Mouse (Mus musculus) hematopoietic stem cell, adult 5-6 weeks (primary cell): ENCODE measurements around the gene 5830473C10Rik. TPM values are rescaled to one million over a fixed set of nuclear protein-coding genes. Genes with fewer than 3 reads are reported as not detected.

ENCODE experiments used
- ATAC-seq, 2 experiments: fragments of 125-278 bp in 1 of 2; replicated peaks in 1 of 2; 2 replicates each; pipeline ENCODE4 v1.8.0; 2016 to 2017; ENCODE audit warnings: inconsistent platforms in 2 of 2, mild to moderate bottlenecking in 2 of 2, moderate number of reproducible peaks in 2 of 2, low read depth in 1 of 2, moderate TSS enrichment in 1 of 2; ENCODE audit not compliant: low FRiP score in 2 of 2, poor library complexity in 2 of 2, severe bottlenecking in 2 of 2, insufficient read depth in 1 of 2, low TSS enrichment in 1 of 2
- total RNA-seq: library from RNA; stranded (forward); fragments of 172-1452, 232-1000 nt; gene quantifications from 2 replicates; pipeline ENCODE4 v1.2.3, GENCODE M21; 2017

The 5830473C10Rik gene
- total RNA-seq, 1 experiment from 2014 or later: not detected

- ATAC-seq: no peak
These were observed 67.1 kb downstream of the 5830473C10Rik start for GRCm38 (mm10) chr5:90628011-90628410.

DNA sequence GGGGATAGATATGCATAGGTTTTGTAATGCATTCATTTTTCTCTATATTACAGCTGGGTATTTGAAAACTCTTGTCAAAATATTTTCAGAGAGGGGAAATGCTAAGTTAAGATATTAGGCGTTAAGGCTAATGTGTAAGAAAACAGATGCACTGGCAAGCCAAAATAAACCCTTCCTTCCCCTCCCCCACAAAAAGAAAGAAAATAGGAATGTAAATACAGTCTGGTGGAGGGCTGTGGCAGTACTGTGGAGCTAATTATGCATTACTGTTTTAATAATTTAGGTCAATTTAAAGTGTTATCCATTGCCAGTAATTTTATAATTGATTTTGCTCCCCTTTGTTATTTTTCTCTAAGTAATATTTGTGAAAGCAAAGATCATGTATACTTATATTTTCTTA lies 67.6 kb downstream of the 5830473C10Rik start:
- no peak for ATAC-seq

- no peak for ATAC-seq
These were observed 74.0 kb downstream of the 5830473C10Rik start for GRCm38 (mm10) chr5:90634885-90635284.

DNA sequence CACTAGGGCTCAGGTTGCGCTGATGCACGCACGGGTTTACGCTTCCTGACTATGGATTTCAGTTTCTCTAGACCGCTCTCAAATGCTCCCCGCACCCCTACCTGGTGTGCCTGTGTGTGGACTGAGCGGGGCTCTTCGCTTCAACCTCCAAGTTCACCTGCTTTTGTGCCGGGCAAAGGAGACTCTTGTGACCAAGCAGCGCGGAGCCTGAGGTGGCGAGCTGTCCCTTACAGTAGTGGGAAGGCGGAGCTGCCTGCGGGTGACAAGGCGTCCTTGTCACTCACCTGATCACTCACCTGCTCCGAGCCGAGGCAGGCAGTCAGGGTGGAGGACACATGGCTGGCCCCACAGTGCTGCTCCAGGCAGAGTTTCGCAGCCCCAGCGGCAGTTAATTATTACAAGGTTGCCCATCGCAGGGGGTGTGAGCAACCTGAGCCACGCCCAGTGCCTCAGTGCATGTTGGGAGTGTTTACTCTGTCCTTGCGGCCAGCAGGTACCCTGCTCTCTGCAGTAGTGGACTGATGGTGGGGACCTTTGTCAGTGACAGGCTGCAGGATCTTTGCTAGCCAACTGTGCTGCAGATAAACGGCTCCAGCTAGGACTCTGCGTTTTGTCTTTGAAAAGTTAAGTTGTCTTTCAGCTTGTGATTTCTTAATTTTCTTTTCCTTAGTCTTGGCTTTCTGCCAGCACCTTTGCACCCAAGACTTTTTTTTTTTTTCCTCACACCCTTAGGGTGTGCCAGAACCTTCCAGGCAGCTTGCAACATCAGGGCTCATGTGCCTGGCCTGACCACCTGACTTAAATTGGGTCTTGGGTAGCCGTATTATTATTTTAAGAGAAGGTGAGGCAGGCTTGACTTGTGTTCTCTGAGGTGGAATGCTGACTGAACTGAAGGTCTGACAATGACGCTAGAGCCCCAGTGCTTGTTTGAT lies 79.6 kb downstream of the 5830473C10Rik start, which contains the start of gene Rassf6:
Gene Rassf6 (minus strand): TSS at position 372 of the 932 bp plus-strand sequence.
- peak; percentile 78 to 86 for ATAC-seq

DNA sequence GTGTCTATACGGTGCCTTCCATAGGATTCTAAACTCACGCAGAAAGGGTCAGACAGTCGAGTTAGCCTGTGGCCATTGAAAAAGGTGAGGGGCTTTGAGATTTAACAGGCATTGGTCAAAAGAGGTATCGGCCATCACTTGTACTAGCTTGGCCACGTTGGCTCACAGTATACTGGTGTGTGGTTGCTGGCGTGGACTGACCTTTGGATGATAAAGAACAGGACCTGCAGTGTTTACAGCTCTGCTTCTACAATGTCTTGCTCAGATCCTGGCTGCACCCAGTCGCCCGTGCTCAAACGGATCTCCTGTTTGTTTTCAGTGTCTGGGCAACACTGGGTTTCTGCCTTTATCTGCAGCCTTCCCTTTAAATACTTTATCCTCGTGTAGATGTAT lies 80.3 kb downstream of the 5830473C10Rik start:
- ATAC-seq: no peak

GRCm38 (mm10) chr5:90645579-90645978 lies 84.7 kb downstream of the 5830473C10Rik start:
- ATAC-seq: no peak

GRCm38 (mm10) chr5:90646398-90646797 lies 85.5 kb downstream of the 5830473C10Rik start:
- ATAC-seq: no peak

Other genes with a start within 250 kb of the 5830473C10Rik start
- gene Ankrd17, start 194.5 kb upstream of the 5830473C10Rik start, total RNA-seq: 136 TPM in 2 replicates
- 3.3 and 6.0 TPM in 2 replicates for gene Gm9958, start 193.9 kb upstream of the 5830473C10Rik start, total RNA-seq
- not detected in 2 replicates for gene Alb, start 100.2 kb upstream of the 5830473C10Rik start, total RNA-seq
- 1.8 and 5.0 TPM in 2 replicates for gene Afp, start 70.4 kb upstream of the 5830473C10Rik start, total RNA-seq
- 0.15 and 0.25 TPM in 2 replicates for gene Afm, start 42.2 kb upstream of the 5830473C10Rik start, total RNA-seq
- gene Rassf6, start 79.5 kb downstream of the 5830473C10Rik start, total RNA-seq: 2.0 and 5.3 TPM in 2 replicates
- not detected in 2 replicates for gene Cxcl5, start 198.3 kb downstream of the 5830473C10Rik start, total RNA-seq
- 0.75 and 5.4 TPM in 2 replicates for gene Ppbp, start 207.4 kb downstream of the 5830473C10Rik start, total RNA-seq
- gene Pf4, start 211.3 kb downstream of the 5830473C10Rik start, total RNA-seq: 41.8 and 64.8 TPM in 2 replicates
- gene Cxcl3, start 225.0 kb downstream of the 5830473C10Rik start, total RNA-seq: 0.69 TPM in 1 of 2 replicates, not detected in the other
- gene Cxcl15, start 233.4 kb downstream of the 5830473C10Rik start, total RNA-seq: 0.13 TPM in 1 of 2 replicates, not detected in the other